Mouse (Mus musculus): Measurements from ENCODE around the gene Il7r. TPM values are rescaled to one million over a fixed set of nuclear protein-coding genes. Genes with fewer than 3 reads are reported as not detected.

The Il7r gene
- polyA plus RNA-seq, 1 experiment = 0.89 TPM

GRCm38 (mm10) chr15:9472167-9472566, 57.8 kb downstream of the Il7r start:
- DNase-seq (ENCODE audit: low read depth) = no peak

- DNase-seq (ENCODE audit: low read depth) = no peak
Measured at GRCm38 (mm10) chr15:9471053-9471685, 58.8 kb downstream of the Il7r start.

- no peak for DNase-seq (ENCODE audit: low read depth)
Measured at GRCm38 (mm10) chr15:9464039-9464438, 65.9 kb downstream of the Il7r start.

GRCm38 (mm10) chr15:9463521-9464027, 66.4 kb downstream of the Il7r start:
- DNase-seq (ENCODE audit: low read depth) = no peak

Other genes with a start within 250 kb of the Il7r start
- gene Ugt3a2, start 194.6 kb downstream of the Il7r start, polyA plus RNA-seq (2012; rRNA removed) = 0.32 and 0.37 TPM in 2 replicates
- gene Capsl, start 94.1 kb downstream of the Il7r start, polyA plus RNA-seq (2012; rRNA removed) = 0.77 and 1.2 TPM in 2 replicates
- gene Spef2, start 218.7 kb upstream of the Il7r start, polyA plus RNA-seq (2012; rRNA removed) = 0.27 and 0.38 TPM in 2 replicates

Measured in gonadal fat pad, adult 2 months (tissue).